Mouse (Mus musculus): ENCODE results near the gene Tspan10. TPM values are rescaled to one million over a fixed set of nuclear protein-coding genes. Genes with fewer than 3 reads are reported as not detected.
A peak's percentile ranks its signal among the peaks of the same experiment; 100 is the strongest.

Tspan10 gene
- total RNA-seq, 1 experiment from 2014 or later = not detected

GRCm38 (mm10) chr11:120491317-120492023, 49.0 kb downstream of the Tspan10 start, which contains the start of gene Slc25a10:
Slc25a10 (plus strand) TSS chr11:120491840.
- ATAC-seq (replicated peaks; ENCODE audit: low read depth, poor library complexity, severe bottlenecking) = peak; percentile 64

GRCm38 (mm10) chr11:120492024-120492877, 49.8 kb downstream of the Tspan10 start:
- peak; percentile 51 for ATAC-seq (replicated peaks; ENCODE audit: low read depth, poor library complexity, severe bottlenecking)

- no peak for ATAC-seq (replicated peaks; ENCODE audit: low read depth, poor library complexity, severe bottlenecking)
Observed at GRCm38 (mm10) chr11:120492878-120493203, 50.4 kb downstream of the Tspan10 start.

GRCm38 (mm10) chr11:120493351-120493750, 50.9 kb downstream of the Tspan10 start:
- ATAC-seq (replicated peaks; ENCODE audit: low read depth, poor library complexity, severe bottlenecking) = no peak

- ATAC-seq (replicated peaks; ENCODE audit: low read depth, poor library complexity, severe bottlenecking) = no peak
Observed at GRCm38 (mm10) chr11:120493911-120494310, 51.5 kb downstream of the Tspan10 start.

Other genes with a start within 250 kb of the Tspan10 start
- gene Bahcc1, start 209.7 kb upstream of the Tspan10 start, total RNA-seq (2017) = 6.1 and 13.2 TPM in 2 replicates
- gene Actg1, start 94.1 kb upstream of the Tspan10 start, total RNA-seq (2017) = 857 and 890 TPM in 2 replicates
- gene Fscn2, start 81.1 kb upstream of the Tspan10 start, total RNA-seq (2017) = not detected in 2 replicates
- gene Faap100, start 63.9 kb upstream of the Tspan10 start, total RNA-seq (2017) = 6.6 and 18.3 TPM in 2 replicates
- gene Nploc4, start 4.9 kb upstream of the Tspan10 start, total RNA-seq (2017) = 29.8 and 37.9 TPM in 2 replicates
- gene Pde6g, start 10.9 kb downstream of the Tspan10 start, total RNA-seq (2017) = not detected in 2 replicates
- gene Oxld1, start 15.4 kb downstream of the Tspan10 start, total RNA-seq (2017) = 6.5 and 13.6 TPM in 2 replicates
- gene Ccdc137, start 15.5 kb downstream of the Tspan10 start, total RNA-seq (2017) = 73.3 and 101 TPM in 2 replicates
- gene Arl16, start 25.0 kb downstream of the Tspan10 start, total RNA-seq (2017) = 7.7 and 9.4 TPM in 2 replicates
- 121 and 140 TPM in 2 replicates for gene Mrpl12, start 42.0 kb downstream of the Tspan10 start, total RNA-seq (2017)
- 8.2 and 12.1 TPM in 2 replicates for gene Slc25a10, start 49.2 kb downstream of the Tspan10 start, total RNA-seq (2017)
- gene Gcgr, start 88.1 kb downstream of the Tspan10 start, total RNA-seq (2017) = not detected in 2 replicates
- 26.5 and 31.0 TPM in 2 replicates for gene Mcrip1, start 107.1 kb downstream of the Tspan10 start, total RNA-seq (2017)
- not detected in 2 replicates for gene Ppp1r27, start 108.5 kb downstream of the Tspan10 start, total RNA-seq (2017)
- 494 and 545 TPM in 2 replicates for gene P4hb, start 130.6 kb downstream of the Tspan10 start, total RNA-seq (2017)
- 148 and 170 TPM in 2 replicates for gene Arhgdia, start 139.0 kb downstream of the Tspan10 start, total RNA-seq (2017)
- 248 and 287 TPM in 2 replicates for gene Alyref, start 155.7 kb downstream of the Tspan10 start, total RNA-seq (2017)
- gene Anapc11, start 155.8 kb downstream of the Tspan10 start, total RNA-seq (2017) = 27.2 and 32.1 TPM in 2 replicates
- not detected in 2 replicates for gene Npb, start 165.8 kb downstream of the Tspan10 start, total RNA-seq (2017)
- 34.5 and 38.6 TPM in 2 replicates for gene Pcyt2, start 175.3 kb downstream of the Tspan10 start, total RNA-seq (2017)
- 45.8 and 50.4 TPM in 2 replicates for gene Sirt7, start 182.6 kb downstream of the Tspan10 start, total RNA-seq (2017)
- 20.3 and 22.1 TPM in 2 replicates for gene Mafg, start 191.0 kb downstream of the Tspan10 start, total RNA-seq (2017)
- gene Pycr1, start 201.1 kb downstream of the Tspan10 start, total RNA-seq (2017) = 9.9 and 11.7 TPM in 2 replicates
- gene Myadml2, start 205.5 kb downstream of the Tspan10 start, total RNA-seq (2017) = not detected in 2 replicates
- gene Notum, start 218.5 kb downstream of the Tspan10 start, total RNA-seq (2017) = not detected in 2 replicates
- 31.8 and 44.9 TPM in 2 replicates for gene Aspscr1, start 230.3 kb downstream of the Tspan10 start, total RNA-seq (2017)